Mouse (Mus musculus) midbrain, embryonic 16.5 days (tissue): ENCODE data around the gene Bloc1s6. TPM values are rescaled to one million over a fixed set of nuclear protein-coding genes. Genes with fewer than 3 reads are reported as not detected.

Source experiments
- ATAC-seq: fragments of 200-750 bp; cut with Nextera tagmentation; 2 replicates; pipeline ENCODE4 v1.8.0; 2017; ENCODE audit warnings: moderate TSS enrichment
- H3K27ac ChIP-seq: fragments of 300-500 bp; sonication (generic); 2 replicates; pipeline ENCODE4 v1.5.1; 2014; ENCODE audit warnings: mild to moderate bottlenecking, low read length, mixed read lengths
- H3K27me3 ChIP-seq: fragments of 300-500 bp; sonication (generic); 2 replicates; pipeline ENCODE4 v1.6.1; 2014; ENCODE audit warnings: low read depth, low read length, mixed read lengths; ENCODE audit not compliant: control insufficient read depth, insufficient read depth
- H3K36me3 ChIP-seq: fragments of 300-500 bp; sonication (generic); 2 replicates; pipeline ENCODE4 v1.6.1; 2014; ENCODE audit warnings: mild to moderate bottlenecking, low read length, moderate library complexity, mixed read lengths; ENCODE audit not compliant: control insufficient read depth, insufficient read depth
- H3K4me1 ChIP-seq: fragments of 300-500 bp; sonication (generic); 2 replicates; pipeline ENCODE4 v1.6.1; 2014; ENCODE audit warnings: mild to moderate bottlenecking, low read length, mixed read lengths; ENCODE audit not compliant: control insufficient read depth, insufficient read depth
- H3K4me2 ChIP-seq: fragments of 300-500 bp; sonication (generic); 2 replicates; pipeline ENCODE4 v1.6.1; 2014; ENCODE audit warnings: mild to moderate bottlenecking, low read length, mixed read lengths
- H3K4me3 ChIP-seq: fragments of 300-500 bp; sonication (generic); 2 replicates; pipeline ENCODE4 v1.5.1; 2014; ENCODE audit warnings: low read depth, mild to moderate bottlenecking, low read length, moderate library complexity, mixed read lengths
- H3K9ac ChIP-seq: fragments of 300-500 bp; sonication (generic); 2 replicates; pipeline ENCODE4 v1.6.1; 2014; ENCODE audit warnings: low read depth, low read length, mixed read lengths
- H3K9me3 ChIP-seq: fragments of 300-500 bp; sonication (generic); replicated peaks from 2 replicates; pipeline ENCODE4 v1.6.1; 2014; ENCODE audit warnings: mild to moderate bottlenecking, low read length, mixed read lengths; ENCODE audit not compliant: control insufficient read depth, poor library complexity, severe bottlenecking
- WGBS: fragments of 180-500 bp; shearing (Covaris S2); extraction: QIAGEN DNeasy Blood & Tissue Kit; methylation state at CpG from one replicate; pipeline ENCODE4 v1.1.7; 2014; 5-methylcytosine and 5-hydroxymethylcytosine counted together
- polyA plus RNA-seq: library from polyadenylated mRNA; unstranded; fragments of >200 nt; fragmentation: Nextera tagmentation; extraction: Ambion mirVana; gene quantifications from 2 replicates; pipeline ENCODE4 v1.2.1, GENCODE M21; 2015

Bloc1s6 gene
- polyA plus RNA-seq, 1 experiment from 2014 or later = 114 TPM

DNA sequence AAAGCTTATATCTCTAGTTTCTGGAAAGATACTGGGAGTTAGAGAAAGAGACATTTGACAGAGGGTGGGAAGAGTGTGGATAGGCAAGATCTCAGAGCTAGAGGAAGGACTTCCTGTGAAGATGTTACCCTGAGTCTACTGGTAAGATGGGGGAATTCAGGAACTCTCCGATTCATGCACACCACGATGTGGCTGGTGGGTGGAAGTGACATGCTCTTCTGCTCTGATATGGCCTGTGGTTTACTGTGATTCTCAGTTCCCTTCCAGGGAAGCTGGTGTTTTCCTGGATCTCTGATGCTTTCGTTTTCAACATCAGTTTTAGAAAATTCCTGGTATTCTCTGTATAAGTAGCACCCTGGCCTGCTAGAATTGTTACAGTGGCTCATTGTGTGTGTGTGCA, 26.4 kb upstream of the Bloc1s6 start:
- no peak overlapping the region for H3K9ac ChIP-seq
- no peak overlapping the region for H3K4me3 ChIP-seq
- no peaks in the 10 kb centered on the region for H3K9me3 ChIP-seq
- H3K27ac ChIP-seq = no peak overlapping the region
- H3K36me3 ChIP-seq = no peaks in the 10 kb centered on the region
- H3K4me1 ChIP-seq = no peaks in the 10 kb centered on the region
- ATAC-seq = no peak
- WGBS = 81% methylated on average over 3 of the region's 3 CpGs
- no peak overlapping the region for H3K4me2 ChIP-seq
- no peaks in the 10 kb centered on the region for H3K27me3 ChIP-seq

DNA sequence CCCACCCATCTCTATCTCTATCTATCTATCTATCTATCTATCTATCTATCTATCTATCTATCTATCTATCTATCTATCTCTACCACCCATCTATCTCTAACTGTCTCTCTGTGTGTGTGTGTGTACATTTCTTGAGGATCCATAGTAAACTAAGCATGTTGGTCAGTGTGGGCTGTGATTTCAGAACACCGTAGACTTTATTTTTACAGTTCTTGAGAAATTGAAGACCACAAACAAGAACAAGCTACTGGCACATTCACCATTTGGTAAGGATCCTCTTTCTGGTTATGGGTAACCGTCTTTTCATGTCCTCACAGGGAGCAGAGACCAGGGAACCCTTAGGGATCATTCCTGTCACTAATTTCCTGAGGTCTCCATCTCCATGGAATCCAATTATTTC, 25.5 kb upstream of the Bloc1s6 start:
- no peaks in the 10 kb centered on the region for H3K9me3 ChIP-seq
- no peaks in the 10 kb centered on the region for H3K27me3 ChIP-seq
- WGBS = 81% methylated on average over 2 of the region's 2 CpGs
- no peaks in the 10 kb centered on the region for H3K4me1 ChIP-seq
- no peak overlapping the region for H3K27ac ChIP-seq
- ATAC-seq = no peak
- H3K4me3 ChIP-seq = no peak overlapping the region
- H3K4me2 ChIP-seq = no peak overlapping the region
- H3K36me3 ChIP-seq = no peaks in the 10 kb centered on the region
- H3K9ac ChIP-seq = no peak overlapping the region

DNA sequence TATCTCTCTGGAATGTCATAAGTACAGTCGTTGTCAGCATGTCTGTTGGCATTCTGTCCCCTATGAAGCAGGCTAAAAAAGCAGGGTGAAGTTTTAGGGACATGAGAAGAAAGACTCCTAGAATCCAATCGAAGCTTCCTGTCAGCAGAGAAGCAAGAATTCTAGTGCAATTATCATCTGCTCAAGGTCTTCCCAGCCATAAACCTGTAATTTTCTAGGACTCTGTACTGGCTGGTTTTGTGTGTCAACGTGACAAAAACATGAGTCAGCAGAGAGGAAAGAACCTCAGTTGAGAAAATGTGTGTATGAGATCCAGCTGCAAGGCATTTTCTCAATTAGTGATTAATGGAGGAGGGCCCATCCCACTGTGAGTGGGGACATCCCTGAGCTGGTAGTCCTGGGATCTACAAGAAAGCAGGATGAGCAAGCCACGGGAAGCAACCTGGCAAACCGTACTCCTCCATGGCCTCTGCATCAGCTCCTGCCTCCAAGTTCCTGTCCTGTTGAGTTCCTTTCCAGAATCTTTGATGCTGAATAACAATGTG, 23.1 kb upstream of the Bloc1s6 start:
- no peaks in the 10 kb centered on the region for H3K9me3 ChIP-seq
- 72% methylated on average over 5 of the region's 5 CpGs for WGBS
- H3K4me1 ChIP-seq = no peaks in the 10 kb centered on the region
- no peak overlapping the region for H3K4me2 ChIP-seq
- no peak overlapping the region for H3K4me3 ChIP-seq
- ATAC-seq = no peak
- H3K36me3 ChIP-seq = no peaks in the 10 kb centered on the region
- H3K27ac ChIP-seq = no peak overlapping the region
- H3K9ac ChIP-seq = no peak overlapping the region
- H3K27me3 ChIP-seq = no peaks in the 10 kb centered on the region

DNA sequence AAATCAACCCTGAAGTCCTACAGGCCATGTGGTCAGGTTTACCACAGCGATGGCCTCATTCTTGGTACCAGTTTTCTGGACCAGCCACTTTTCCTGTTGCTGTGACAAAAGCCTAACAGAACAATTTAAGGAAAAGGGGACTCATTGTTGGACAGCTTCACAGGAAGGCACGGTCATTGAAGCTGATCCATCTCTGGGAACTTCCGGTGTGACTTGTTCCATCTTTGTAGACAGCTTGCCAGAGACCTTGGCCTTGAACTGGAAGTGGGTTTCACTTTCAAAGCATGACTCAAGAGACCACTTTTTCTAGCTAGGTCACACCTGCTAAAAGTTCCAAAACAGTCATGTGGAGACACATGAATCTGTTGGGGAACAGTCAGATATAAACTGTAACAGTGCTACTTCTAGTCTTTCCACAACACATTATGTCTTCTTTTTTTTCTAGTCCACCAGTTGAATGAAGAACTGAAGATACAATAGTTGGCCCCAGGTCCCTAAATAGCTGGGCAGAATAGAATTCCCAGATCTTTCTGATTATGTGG, 21.9 kb upstream of the Bloc1s6 start:
- 87% methylated on average over 3 of the region's 3 CpGs for WGBS
- Histone ChIP-seq H3K9ac (no peak overlapping the region), H3K27ac (no peak overlapping the region), H3K4me1 (no peaks in the 10 kb centered on the region), H3K4me2 (no peak overlapping the region), H3K4me3 (no peak overlapping the region), H3K36me3 (no peaks in the 10 kb centered on the region), H3K27me3 (no peaks in the 10 kb centered on the region), H3K9me3 (no peaks in the 10 kb centered on the region)
- ATAC-seq = no peak

DNA sequence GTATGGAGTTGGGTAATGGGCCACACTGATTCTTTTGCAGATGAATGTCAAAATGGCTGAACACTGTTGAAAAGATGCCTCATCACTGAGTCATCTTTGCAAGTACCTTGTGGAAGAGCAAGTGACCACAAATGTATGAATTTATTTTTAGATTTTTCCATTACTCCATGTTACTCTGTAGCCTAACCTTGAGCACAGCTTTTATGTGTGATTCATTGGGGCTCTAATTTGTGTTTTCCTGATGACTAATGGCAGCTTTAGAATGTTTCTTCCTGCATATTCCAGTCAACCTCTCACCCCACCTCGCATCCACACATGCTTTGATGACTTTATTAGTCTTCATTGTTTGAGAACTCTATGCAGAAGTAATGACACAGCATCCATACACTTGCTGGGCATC, 19.1 kb upstream of the Bloc1s6 start:
- Histone ChIP-seq H3K4me2 (no peak overlapping the region), H3K36me3 (no peaks in the 10 kb centered on the region), H3K9me3 (no peaks in the 10 kb centered on the region), H3K27me3 (no peaks in the 10 kb centered on the region), H3K4me3 (no peak overlapping the region), H3K9ac (no peak overlapping the region), H3K4me1 (no peaks in the 10 kb centered on the region), H3K27ac (no peak overlapping the region)
- 56% methylated on average over 1 of the region's 1 CpGs for WGBS
- ATAC-seq = no peak

DNA sequence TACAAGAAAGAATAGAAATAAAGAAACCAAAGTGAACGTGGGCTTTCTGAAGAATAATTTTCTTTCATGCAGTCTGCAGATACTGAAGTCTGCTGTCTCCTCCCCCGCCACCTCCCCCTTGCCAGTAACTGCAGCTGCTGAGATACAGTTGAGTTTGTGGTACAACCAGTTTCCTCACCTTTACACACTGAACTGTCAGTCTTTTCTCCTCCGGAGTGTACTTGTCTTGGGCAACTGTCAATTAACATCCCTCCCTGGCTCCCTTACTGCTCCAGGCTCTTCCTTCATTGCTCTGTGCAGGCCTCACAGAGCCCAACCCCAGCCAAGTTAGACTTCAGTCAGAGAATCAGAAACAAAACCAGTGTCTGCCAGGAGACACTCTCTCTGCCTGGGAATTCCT, 17.7 kb upstream of the Bloc1s6 start:
- Histone ChIP-seq H3K9ac (no peak overlapping the region), H3K4me2 (no peak overlapping the region), H3K27ac (no peak overlapping the region), H3K4me1 (no peaks in the 10 kb centered on the region), H3K9me3 (no peaks in the 10 kb centered on the region), H3K4me3 (no peak overlapping the region), H3K36me3 (no peaks in the 10 kb centered on the region), H3K27me3 (no peaks in the 10 kb centered on the region)
- WGBS = 81% methylated on average over 3 of the region's 3 CpGs
- no peak for ATAC-seq

DNA sequence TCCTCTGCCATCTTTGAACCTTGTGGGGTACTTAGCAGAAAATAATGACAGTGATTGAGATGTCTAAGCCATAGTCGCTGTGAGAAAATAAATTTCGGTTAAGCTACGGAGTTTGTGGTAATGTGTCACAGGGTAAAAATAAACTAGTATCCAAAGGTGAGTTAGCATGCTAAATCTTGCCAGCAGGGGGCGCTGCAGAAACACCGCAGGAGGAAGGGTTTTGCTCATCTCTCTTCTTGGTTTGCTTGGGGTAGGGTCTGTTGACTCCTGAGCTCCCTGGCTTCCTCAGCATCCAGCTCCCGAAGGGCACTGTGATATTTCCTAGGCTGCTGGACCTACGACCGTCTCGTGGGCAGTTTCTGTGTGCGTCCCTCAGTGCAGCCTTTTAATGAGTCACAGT, 12.7 kb upstream of the Bloc1s6 start:
- no peak overlapping the region for H3K4me2 ChIP-seq
- no peaks in the 10 kb centered on the region for H3K27me3 ChIP-seq
- H3K9ac ChIP-seq = no peak overlapping the region
- H3K4me3 ChIP-seq = no peak overlapping the region
- H3K4me1 ChIP-seq = no peaks in the 10 kb centered on the region
- H3K36me3 ChIP-seq = no peaks in the 10 kb centered on the region
- H3K27ac ChIP-seq = no peak overlapping the region
- ATAC-seq = no peak
- 60% methylated on average over 10 of the region's 10 CpGs for WGBS
- H3K9me3 ChIP-seq = no peaks in the 10 kb centered on the region

DNA sequence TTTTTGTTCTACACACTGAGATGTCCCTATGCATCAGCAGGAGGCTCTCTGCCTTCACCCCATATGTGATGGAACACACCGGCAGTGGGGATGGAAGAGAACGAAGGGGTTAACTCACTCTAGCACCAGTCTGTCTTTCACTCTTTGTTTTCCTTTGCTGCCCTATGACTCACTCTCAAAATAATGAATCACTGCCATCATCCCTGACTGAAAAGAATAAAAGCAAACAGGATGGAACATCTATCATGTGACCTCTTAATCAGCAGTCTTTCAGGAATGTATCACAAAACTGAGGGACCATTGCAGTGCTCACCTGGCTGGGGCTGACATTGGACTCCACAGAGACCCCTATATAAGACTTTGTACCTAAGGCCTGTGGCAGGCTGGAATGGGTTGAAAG, 6.8 kb upstream of the Bloc1s6 start:
- peaks cover 11% of the 10 kb centered on the region for H3K27me3 ChIP-seq
- H3K9ac ChIP-seq = no peak overlapping the region
- H3K4me1 ChIP-seq = no peaks in the 10 kb centered on the region
- ATAC-seq = no peak
- H3K36me3 ChIP-seq = no peaks in the 10 kb centered on the region
- 61% methylated on average over 2 of the region's 2 CpGs for WGBS
- no peak overlapping the region for H3K4me3 ChIP-seq
- no peaks in the 10 kb centered on the region for H3K9me3 ChIP-seq
- no peak overlapping the region for H3K4me2 ChIP-seq
- H3K27ac ChIP-seq = no peak overlapping the region

DNA sequence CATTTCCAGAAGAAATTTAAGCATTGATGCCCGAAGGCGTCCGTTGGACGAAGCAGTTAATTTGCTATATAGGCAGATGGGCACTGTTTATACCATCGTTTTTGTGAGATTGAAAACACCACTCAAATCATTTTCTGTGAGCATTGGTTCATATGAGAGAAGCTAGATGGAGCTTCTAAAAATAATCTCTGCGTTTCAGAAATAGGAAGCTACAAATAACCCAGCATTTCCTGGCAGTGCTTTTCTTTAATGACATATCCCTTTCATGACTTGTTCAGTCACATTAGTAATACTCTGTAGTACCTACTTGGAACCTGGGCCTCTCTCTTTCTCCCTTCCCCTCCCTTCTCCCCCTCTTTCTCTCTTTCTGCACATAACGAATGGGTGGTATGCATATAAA, 720 bp downstream of the Bloc1s6 start:
- WGBS = 34% methylated on average over 7 of the region's 7 CpGs
- peak overlapping the region; percentile 93 for H3K27ac ChIP-seq
- H3K9me3 ChIP-seq = no peaks in the 10 kb centered on the region
- H3K9ac ChIP-seq = peak overlapping the region; percentile 96
- H3K4me2 ChIP-seq = peak overlapping the region; percentile 69
- peaks cover 21% of the 10 kb centered on the region for H3K4me1 ChIP-seq
- H3K27me3 ChIP-seq = peaks cover 11% of the 10 kb centered on the region
- no peak for ATAC-seq
- H3K4me3 ChIP-seq = peak overlapping the region; percentile 92
- H3K36me3 ChIP-seq = no peaks in the 10 kb centered on the region; the same call in 1 of the 2 replicates
